ENCODE assay signal across 24 mouse cellular contexts in genomic region chr10:19627342-19627741, GRCm38 (mm10). TPM values are rescaled to one million over a fixed set of nuclear protein-coding genes. Genes with fewer than 3 reads are reported as not detected.
"Had no signal": no experiment of that assay in that cellular context is flagged by ENCODE, and none has a peak within 500 bp of the region (broad histone marks: within the 10 kb centered on the region; RNA-seq: fewer than 3 reads in every experiment).

No protein-coding gene starts in this region.

- H3K27ac ChIP-seq: kidney, postnatal 0 days; layer of hippocampus, adult 2 months; limb, embryonic 12.5 days; liver, embryonic 12.5 days; liver, embryonic 15.5 days; lung, embryonic 15.5 days; macrophage; midbrain, embryonic 12.5 days; midbrain, embryonic 15.5 days; neural tube, embryonic 12.5 days; neural tube, embryonic 15.5 days had no signal

- DNase-seq: kidney, adult 2 months; kidney, postnatal 25 days; layer of hippocampus, adult 9-11 months; liver; right cerebral cortex, adult 18-20 months; right cerebral cortex, postnatal 14 days; thymus, postnatal 36 days had no signal

- H3K4me1 ChIP-seq: limb, embryonic 12.5 days; liver, embryonic 12.5 days; liver, embryonic 15.5 days; lung, embryonic 15.5 days; midbrain, embryonic 12.5 days; midbrain, embryonic 15.5 days; neural tube, embryonic 12.5 days; neural tube, embryonic 15.5 days had no signal

- ATAC-seq: liver, embryonic 12.5 days; midbrain, embryonic 15.5 days had no signal

- H3K9me3 ChIP-seq: limb, embryonic 12.5 days; liver, embryonic 12.5 days; liver, embryonic 15.5 days; lung, embryonic 15.5 days; midbrain, embryonic 12.5 days; midbrain, embryonic 15.5 days; neural tube, embryonic 12.5 days; neural tube, embryonic 15.5 days had no signal

- H3K27me3 ChIP-seq: limb, embryonic 12.5 days; liver, embryonic 12.5 days; liver, embryonic 15.5 days; lung, embryonic 15.5 days; midbrain, embryonic 12.5 days; midbrain, embryonic 15.5 days; neural tube, embryonic 12.5 days; neural tube, embryonic 15.5 days had no signal

- H3K4me2 ChIP-seq: limb, embryonic 12.5 days; liver, embryonic 12.5 days; liver, embryonic 15.5 days; lung, embryonic 15.5 days; midbrain, embryonic 12.5 days; midbrain, embryonic 15.5 days; neural tube, embryonic 12.5 days; neural tube, embryonic 15.5 days had no signal

- H3K36me3 ChIP-seq: limb, embryonic 12.5 days; liver, embryonic 12.5 days; liver, embryonic 15.5 days; lung, embryonic 15.5 days; midbrain, embryonic 12.5 days; midbrain, embryonic 15.5 days; neural tube, embryonic 12.5 days; neural tube, embryonic 15.5 days had no signal

- H3K9ac ChIP-seq: limb, embryonic 12.5 days; liver, embryonic 12.5 days; liver, embryonic 15.5 days; lung, embryonic 15.5 days; midbrain, embryonic 12.5 days; midbrain, embryonic 15.5 days; neural tube, embryonic 12.5 days; neural tube, embryonic 15.5 days had no signal

- H3K4me3 ChIP-seq: layer of hippocampus, adult 2 months; limb, embryonic 12.5 days; liver, embryonic 12.5 days; liver, embryonic 15.5 days; lung, embryonic 15.5 days; midbrain, embryonic 12.5 days; midbrain, embryonic 15.5 days; neural tube, embryonic 12.5 days; neural tube, embryonic 15.5 days had no signal

RNA-seq across cellular contexts. Expression of gene Il22ra2, which starts 5.5 kb away (rescaled TPM):
- total RNA-seq: layer of hippocampus, adult 2 months; layer of hippocampus, postnatal 25 days; left cerebral cortex, adult 18-20 months; left cerebral cortex, postnatal 25 days had no signal
- polyA plus RNA-seq: kidney, embryonic 14.5 days; kidney, postnatal 0 days; limb, embryonic 12.5 days; liver, embryonic 12.5 days; liver, embryonic 15.5 days; macrophage; midbrain, embryonic 12.5 days; midbrain, embryonic 15.5 days; neural tube, embryonic 12.5 days; neural tube, embryonic 15.5 days; stomach, embryonic 14.5 days; urinary bladder, adult 2 months had no signal
